Mouse (Mus musculus): ENCODE results near the gene Grik4.

DNA sequence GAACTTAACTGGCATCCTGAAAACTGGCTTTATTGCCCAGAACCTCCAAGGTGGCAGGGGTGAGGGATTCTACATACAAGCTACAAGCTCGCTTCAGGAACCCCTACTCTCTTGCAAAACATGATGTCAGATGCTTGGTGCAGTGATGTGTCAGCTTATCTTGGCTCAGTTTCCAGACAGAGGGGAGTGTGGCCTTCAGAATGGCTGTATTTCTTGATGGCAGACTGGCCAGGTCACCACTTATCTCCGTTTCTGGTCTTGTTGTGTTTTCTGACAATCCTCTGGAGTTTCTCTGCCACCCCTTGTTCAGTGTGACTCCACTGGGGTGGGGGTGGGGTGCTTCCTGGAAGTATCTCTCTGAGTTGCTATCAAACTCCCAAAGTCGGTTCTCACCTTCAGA, 412.3 kb downstream of the Grik4 start:
- TF ChIP-seq HCFC1 (IDR thresholded peaks at IDR 0.05; ENCODE audit: borderline replicate concordance, insufficient read depth, low read length) (no peak), CHD2 (IDR thresholded peaks at IDR 0.05; ENCODE audit: low read depth, low read length) (no peak), ZC3H11A (IDR thresholded peaks at IDR 0.05; ENCODE audit: borderline replicate concordance, low read depth, low read length) (no peak)
